Mouse (Mus musculus): ENCODE results near the gene Cntrl. TPM values are rescaled to one million over a fixed set of nuclear protein-coding genes. Genes with fewer than 3 reads are reported as not detected.

Cntrl gene
- polyA plus RNA-seq, 1 experiment from 2014 or later = 20.9 TPM

DNA sequence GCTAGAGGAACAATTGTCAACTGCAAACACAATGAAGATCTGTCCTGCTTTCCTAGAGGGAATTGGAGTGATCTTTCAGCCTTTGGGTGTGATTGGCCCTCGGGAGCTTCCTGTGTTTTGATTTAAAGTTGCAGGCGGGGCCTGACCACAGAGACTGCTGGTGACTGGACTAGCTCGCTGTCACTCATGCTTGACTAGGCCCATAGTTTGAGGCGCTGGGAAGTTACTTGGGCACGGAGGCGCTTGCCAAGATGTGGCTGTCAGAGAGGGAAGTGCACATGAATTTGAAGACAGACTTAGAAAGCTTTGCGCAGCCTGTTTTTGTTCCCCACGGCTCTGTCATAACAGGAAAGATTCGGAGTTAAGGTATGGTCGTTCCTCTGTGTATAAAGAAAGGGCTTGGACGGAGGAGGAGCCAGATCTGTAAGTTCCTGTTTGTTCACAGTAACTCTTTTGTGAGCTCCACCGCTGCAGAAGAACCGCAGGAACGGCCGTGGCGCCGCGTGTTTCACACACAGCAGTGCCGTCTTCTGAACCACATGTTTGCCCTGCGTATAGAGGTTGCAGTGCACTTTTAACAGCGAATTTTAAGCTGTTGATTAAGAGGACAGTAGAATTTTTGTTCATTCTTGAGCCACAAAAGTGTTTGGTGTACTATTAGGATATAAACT is 22.8 kb downstream of the Cntrl start:
- peak overlapping the region; percentile 78 for H3K4me2 ChIP-seq
- no peaks in the 10 kb centered on the region for H3K9me3 ChIP-seq
- H3K9ac ChIP-seq = peak overlapping the region; percentile 48; the same call in 1 of the 2 replicates
- peak overlapping the region; percentile 56 for H3K4me3 ChIP-seq (replicated peaks)
- under 1% methylated on average over 21 of the region's 21 CpGs for WGBS
- ATAC-seq (ENCODE audit: insufficient read depth, low FRiP score, low read depth) = peak; percentile 99
- H3K36me3 ChIP-seq = peaks cover 8% of the 10 kb centered on the region; the same call in 1 of the 2 replicates
- no peaks in the 10 kb centered on the region for H3K27me3 ChIP-seq (replicated peaks)
- H3K4me1 ChIP-seq = peaks cover 2% of the 10 kb centered on the region; the same call in 1 of the 2 replicates
- H3K27ac ChIP-seq = peak overlapping the region; percentile 89

DNA sequence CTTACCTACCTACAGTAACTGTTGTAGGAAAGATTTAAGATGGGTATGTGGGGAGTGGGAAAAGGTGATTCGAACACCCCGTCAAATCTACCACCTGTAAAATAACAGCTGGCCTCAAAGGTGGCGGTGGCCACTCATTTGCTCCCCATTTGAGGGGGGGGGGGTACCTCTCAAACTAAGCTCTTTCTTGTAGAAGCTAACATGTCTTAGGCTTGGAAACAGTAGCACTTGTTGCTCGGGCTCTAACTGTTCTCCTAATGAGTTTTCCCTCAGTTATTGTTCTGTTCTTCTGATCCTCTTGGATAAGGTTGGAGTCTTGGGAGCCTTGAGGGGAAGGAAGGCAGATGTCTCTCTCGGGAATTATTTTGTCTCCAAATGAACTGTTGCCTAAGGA is 23.4 kb downstream of the Cntrl start:
- Histone ChIP-seq H3K9ac (peak overlapping the region; percentile 48), H3K4me1 (peaks cover 2% of the 10 kb centered on the region; the same call in 1 of the 2 replicates), H3K9me3 (no peaks in the 10 kb centered on the region), H3K27me3 (replicated peaks) (no peaks in the 10 kb centered on the region), H3K27ac (peak overlapping the region; percentile 89), H3K36me3 (peaks cover 13% of the 10 kb centered on the region), H3K4me3 (replicated peaks) (peak overlapping the region; percentile 56), H3K4me2 (peak overlapping the region; percentile 78)
- WGBS = 2% methylated on average over 5 of the region's 5 CpGs
- ATAC-seq (ENCODE audit: insufficient read depth, low FRiP score, low read depth) = no peak

- peaks cover 2% of the 10 kb centered on the region; the same call in 1 of the 2 replicates for H3K4me1 ChIP-seq
- peaks cover 16% of the 10 kb centered on the region for H3K36me3 ChIP-seq
- WGBS = 74% methylated on average over 5 of the region's 5 CpGs
- H3K9ac ChIP-seq = no peak overlapping the region
- H3K27ac ChIP-seq = no peak overlapping the region
- no peak overlapping the region for H3K4me3 ChIP-seq (replicated peaks)
- no peak overlapping the region for H3K4me2 ChIP-seq
- no peak for ATAC-seq (ENCODE audit: insufficient read depth, low FRiP score, low read depth)
- H3K27me3 ChIP-seq (replicated peaks) = no peaks in the 10 kb centered on the region
- H3K9me3 ChIP-seq = no peaks in the 10 kb centered on the region
Measured at GRCm38 (mm10) chr2:35133891-35134290, 24.6 kb downstream of the Cntrl start.

GRCm38 (mm10) chr2:35138576-35138975 is 29.3 kb downstream of the Cntrl start:
- Histone ChIP-seq H3K4me1 (no peaks in the 10 kb centered on the region), H3K9me3 (no peaks in the 10 kb centered on the region), H3K27ac (no peak overlapping the region), H3K9ac (no peak overlapping the region), H3K4me2 (no peak overlapping the region), H3K27me3 (replicated peaks) (no peaks in the 10 kb centered on the region), H3K36me3 (peaks cover 37% of the 10 kb centered on the region), H3K4me3 (replicated peaks) (no peak overlapping the region)
- WGBS = 79% methylated on average over 1 of the region's 1 CpGs
- ATAC-seq (ENCODE audit: insufficient read depth, low FRiP score, low read depth) = no peak

- H3K4me3 ChIP-seq (replicated peaks) = no peak overlapping the region
- H3K36me3 ChIP-seq = peaks cover 57% of the 10 kb centered on the region
- H3K27me3 ChIP-seq (replicated peaks) = no peaks in the 10 kb centered on the region
- no peaks in the 10 kb centered on the region for H3K9me3 ChIP-seq
- H3K9ac ChIP-seq = no peak overlapping the region
- no peak overlapping the region for H3K27ac ChIP-seq
- 94% methylated on average over 3 of the region's 3 CpGs for WGBS
- no peak overlapping the region for H3K4me2 ChIP-seq
- no peaks in the 10 kb centered on the region for H3K4me1 ChIP-seq
- ATAC-seq (ENCODE audit: insufficient read depth, low FRiP score, low read depth) = no peak
Measured at GRCm38 (mm10) chr2:35141673-35142072, 32.4 kb downstream of the Cntrl start.

- H3K27me3 ChIP-seq (replicated peaks) = no peaks in the 10 kb centered on the region
- no peaks in the 10 kb centered on the region for H3K4me1 ChIP-seq
- H3K36me3 ChIP-seq = peaks cover 67% of the 10 kb centered on the region
- no peak overlapping the region for H3K27ac ChIP-seq
- ATAC-seq (ENCODE audit: insufficient read depth, low FRiP score, low read depth) = no peak
- H3K4me2 ChIP-seq = no peak overlapping the region
- no peak overlapping the region for H3K4me3 ChIP-seq (replicated peaks)
- H3K9me3 ChIP-seq = no peaks in the 10 kb centered on the region
- WGBS = 89% methylated on average over 10 of the region's 10 CpGs
- H3K9ac ChIP-seq = no peak overlapping the region
Measured at GRCm38 (mm10) chr2:35148806-35149205, 39.5 kb downstream of the Cntrl start.

DNA sequence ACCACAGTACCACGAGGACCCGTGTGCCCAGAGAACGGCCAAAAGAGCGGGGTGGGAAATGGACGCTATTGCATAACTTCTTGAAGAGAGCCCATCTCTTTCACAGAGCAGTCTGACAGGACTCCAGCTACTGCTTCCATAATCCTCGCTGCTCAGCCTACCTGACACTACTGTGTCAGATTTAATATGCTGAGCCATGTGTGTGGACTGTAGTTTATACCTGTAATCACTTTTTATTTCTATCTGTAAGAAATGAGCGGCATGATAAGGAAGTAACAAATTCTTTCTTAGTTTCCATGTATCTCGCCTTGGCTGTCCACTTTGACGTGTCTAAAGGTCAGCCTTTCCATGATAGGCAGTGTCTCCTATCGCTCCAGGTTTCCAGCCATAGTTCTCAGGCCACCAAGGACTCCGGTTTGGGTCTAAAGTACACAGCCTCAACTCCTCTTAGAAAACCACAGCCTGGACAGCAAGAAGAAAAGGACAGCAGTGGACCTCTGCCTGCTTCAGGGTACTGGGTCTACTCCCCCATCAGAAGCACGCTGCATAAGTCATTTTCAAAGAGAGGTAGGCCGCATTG is 42.1 kb downstream of the Cntrl start:
- Histone ChIP-seq H3K4me1 (no peaks in the 10 kb centered on the region), H3K4me3 (replicated peaks) (no peak overlapping the region), H3K36me3 (peaks cover 61% of the 10 kb centered on the region), H3K27me3 (replicated peaks) (no peaks in the 10 kb centered on the region), H3K27ac (no peak overlapping the region), H3K9me3 (no peaks in the 10 kb centered on the region), H3K4me2 (no peak overlapping the region), H3K9ac (no peak overlapping the region)
- WGBS = 94% methylated on average over 13 of the region's 13 CpGs
- ATAC-seq (ENCODE audit: insufficient read depth, low FRiP score, low read depth) = no peak

DNA sequence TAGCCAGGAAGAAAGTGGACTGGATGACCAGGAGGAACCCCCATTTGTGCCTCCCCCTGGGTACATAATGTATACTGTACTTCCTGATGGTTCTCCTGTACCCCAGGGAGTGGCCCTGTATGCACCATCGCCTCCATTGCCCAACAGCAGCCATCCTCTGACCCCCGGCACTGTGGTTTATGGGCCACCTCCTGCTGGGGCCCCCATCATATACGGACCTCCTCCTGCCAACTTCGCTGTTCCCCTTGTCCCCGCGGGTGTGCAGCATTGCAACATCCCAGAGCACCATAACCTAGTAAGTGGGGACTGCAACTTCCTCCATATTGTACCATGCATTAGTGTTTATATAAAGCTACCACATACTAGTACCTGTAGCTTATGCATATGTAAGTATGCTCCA is 43.9 kb downstream of the Cntrl start:
- H3K4me2 ChIP-seq = no peak overlapping the region
- no peaks in the 10 kb centered on the region for H3K27me3 ChIP-seq (replicated peaks)
- no peak overlapping the region for H3K27ac ChIP-seq
- H3K36me3 ChIP-seq = peaks cover 53% of the 10 kb centered on the region
- no peaks in the 10 kb centered on the region for H3K9me3 ChIP-seq
- H3K4me1 ChIP-seq = no peaks in the 10 kb centered on the region
- 87% methylated on average over 6 of the region's 6 CpGs for WGBS
- H3K4me3 ChIP-seq (replicated peaks) = no peak overlapping the region
- no peak overlapping the region for H3K9ac ChIP-seq
- no peak for ATAC-seq (ENCODE audit: insufficient read depth, low FRiP score, low read depth)

GRCm38 (mm10) chr2:35153844-35154554 is 44.7 kb downstream of the Cntrl start:
- H3K4me1 ChIP-seq = no peaks in the 10 kb centered on the region
- no peak overlapping the region for H3K4me2 ChIP-seq
- no peak overlapping the region for H3K4me3 ChIP-seq (replicated peaks)
- no peak overlapping the region for H3K9ac ChIP-seq
- no peak overlapping the region for H3K27ac ChIP-seq
- no peak for ATAC-seq (ENCODE audit: insufficient read depth, low FRiP score, low read depth)
- no peaks in the 10 kb centered on the region for H3K9me3 ChIP-seq
- H3K36me3 ChIP-seq = peaks cover 47% of the 10 kb centered on the region
- WGBS = 89% methylated on average over 8 of the region's 8 CpGs
- no peaks in the 10 kb centered on the region for H3K27me3 ChIP-seq (replicated peaks)

DNA sequence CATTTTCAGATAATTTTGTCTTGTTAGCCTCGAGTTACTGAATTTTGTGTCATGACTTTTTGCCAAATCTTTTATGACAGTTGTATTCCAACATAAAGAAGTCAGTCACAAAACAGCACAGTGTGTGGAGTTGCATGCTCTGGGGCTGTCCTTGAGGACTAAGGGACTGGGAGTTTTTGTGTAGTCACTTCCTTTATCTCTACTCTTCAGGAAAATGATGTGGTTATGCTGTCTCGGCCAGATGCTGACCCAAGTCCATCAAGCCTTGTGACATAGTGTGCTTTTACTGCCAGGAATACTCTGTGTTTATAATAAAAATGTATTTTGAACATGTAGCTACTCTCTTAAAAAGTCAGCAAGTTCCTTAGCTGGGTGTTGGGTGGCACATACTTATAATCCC is 47.7 kb downstream of the Cntrl start:
- no peak for ATAC-seq (ENCODE audit: insufficient read depth, low FRiP score, low read depth)
- no peak overlapping the region for H3K4me2 ChIP-seq
- WGBS = 79% methylated on average over 2 of the region's 2 CpGs
- H3K9ac ChIP-seq = no peak overlapping the region
- H3K4me1 ChIP-seq = no peaks in the 10 kb centered on the region
- H3K36me3 ChIP-seq = peaks cover 32% of the 10 kb centered on the region
- no peaks in the 10 kb centered on the region for H3K9me3 ChIP-seq
- H3K4me3 ChIP-seq (replicated peaks) = no peak overlapping the region
- no peak overlapping the region for H3K27ac ChIP-seq
- H3K27me3 ChIP-seq (replicated peaks) = no peaks in the 10 kb centered on the region

DNA sequence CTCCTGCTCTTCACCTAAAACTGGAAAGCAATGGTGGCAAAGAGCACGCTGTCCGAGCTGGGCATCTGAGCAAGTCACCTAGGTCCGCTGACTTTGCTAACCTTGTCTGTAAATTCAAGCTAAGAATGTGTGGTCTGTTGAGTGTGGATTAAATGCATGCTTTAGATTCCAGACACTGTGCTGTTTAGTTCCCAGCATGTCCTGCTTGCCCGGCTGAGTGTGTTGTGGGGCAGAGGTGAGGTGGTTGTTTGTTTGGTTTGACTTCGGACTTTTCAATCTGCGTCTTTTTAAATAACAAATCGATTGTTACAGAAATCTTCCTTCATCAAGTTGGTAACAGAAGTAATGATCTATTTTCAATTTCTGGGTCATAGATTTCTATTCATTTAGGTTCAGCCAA is 48.5 kb downstream of the Cntrl start:
- ATAC-seq (ENCODE audit: insufficient read depth, low FRiP score, low read depth) = no peak
- 79% methylated on average over 7 of the region's 7 CpGs for WGBS
- no peaks in the 10 kb centered on the region for H3K9me3 ChIP-seq
- no peak overlapping the region for H3K4me2 ChIP-seq
- H3K4me1 ChIP-seq = no peaks in the 10 kb centered on the region
- H3K36me3 ChIP-seq = peaks cover 35% of the 10 kb centered on the region
- no peak overlapping the region for H3K9ac ChIP-seq
- no peaks in the 10 kb centered on the region for H3K27me3 ChIP-seq (replicated peaks)
- no peak overlapping the region for H3K27ac ChIP-seq
- H3K4me3 ChIP-seq (replicated peaks) = no peak overlapping the region

DNA sequence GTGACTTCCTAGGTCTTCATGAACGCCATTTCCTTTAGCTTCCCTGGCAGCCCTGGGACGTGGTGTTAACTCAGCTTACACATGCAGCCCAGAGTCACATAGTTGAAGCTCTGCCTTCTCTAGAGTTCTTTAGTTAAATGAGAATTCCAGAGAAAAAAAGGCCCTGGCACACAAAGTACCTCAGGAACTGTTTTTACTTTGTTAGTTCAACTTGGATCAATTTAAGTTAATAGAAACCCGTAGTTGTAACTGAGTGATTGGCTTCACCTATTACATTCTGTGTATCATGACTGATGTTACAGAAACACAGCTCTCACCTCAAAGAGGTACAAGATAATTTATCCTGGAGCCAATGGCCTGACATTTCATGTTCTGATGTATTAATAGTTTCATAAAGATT is 49.1 kb downstream of the Cntrl start:
- Histone ChIP-seq H3K4me3 (replicated peaks) (no peak overlapping the region), H3K9me3 (no peaks in the 10 kb centered on the region), H3K27me3 (replicated peaks) (no peaks in the 10 kb centered on the region), H3K4me1 (no peaks in the 10 kb centered on the region), H3K27ac (no peak overlapping the region), H3K36me3 (peaks cover 36% of the 10 kb centered on the region), H3K4me2 (no peak overlapping the region), H3K9ac (no peak overlapping the region)
- WGBS = 77% methylated on average over 3 of the region's 3 CpGs
- ATAC-seq (ENCODE audit: insufficient read depth, low FRiP score, low read depth) = no peak

Measured in stomach, embryonic 15.5 days (tissue).